Mouse (Mus musculus): Measurements from ENCODE around the gene P4ha2.
"Not testable (repeated sequence)": the region's sequence is repeated elsewhere in the genome, so short reads cannot be mapped to it uniquely, and the experiment has no call there.

The P4ha2 gene

DNA sequence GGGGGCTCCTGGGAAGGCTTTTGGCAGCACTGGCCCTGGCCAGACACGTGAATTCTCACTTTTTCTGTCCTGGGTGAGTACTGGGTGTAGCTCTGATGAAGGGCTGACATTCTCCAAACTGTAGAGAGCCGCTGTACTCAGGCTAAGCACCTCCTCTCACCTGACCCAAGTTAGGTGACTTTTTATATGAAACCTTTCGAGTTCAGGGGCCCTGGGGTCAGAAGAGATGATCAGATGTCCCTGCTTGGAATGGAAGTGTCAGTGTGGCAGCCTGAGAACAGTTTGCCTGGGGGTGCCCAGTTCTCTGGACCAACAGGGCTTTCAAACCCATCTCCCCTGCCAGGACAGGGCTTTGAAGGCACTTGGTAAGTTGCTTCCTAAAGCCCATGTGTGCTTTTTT lies 8.2 kb downstream of the P4ha2 start:
- DNase-seq = no peak

- DNase-seq = peak; percentile 52
These were observed 9.0 kb downstream of the P4ha2 start for GRCm38 (mm10) chr11:54108894-54109293.

DNA sequence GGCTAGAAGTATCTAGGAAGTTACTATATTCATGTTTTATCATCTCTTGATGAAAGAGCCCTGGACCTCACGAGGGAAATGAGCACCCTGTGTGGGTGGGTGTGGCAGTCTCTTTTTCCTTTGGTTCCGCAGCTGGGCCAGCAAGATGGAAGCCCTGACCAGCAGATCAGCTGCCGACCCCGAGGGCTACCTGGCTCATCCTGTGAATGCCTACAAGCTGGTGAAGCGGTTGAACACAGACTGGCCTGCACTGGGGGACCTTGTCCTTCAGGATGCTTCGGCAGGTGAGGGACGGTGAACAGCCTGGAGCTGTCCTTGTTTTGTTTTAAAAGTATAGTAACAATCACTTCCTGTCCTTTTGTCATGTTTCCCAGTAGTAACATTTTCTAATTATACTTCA lies 11.4 kb downstream of the P4ha2 start:
- DNase-seq = no peak

GRCm38 (mm10) chr11:54111976-54112741 lies 12.3 kb downstream of the P4ha2 start:
- peak; percentile 78 for DNase-seq

GRCm38 (mm10) chr11:54112920-54113319 lies 13.0 kb downstream of the P4ha2 start:
- peak; percentile 97 for DNase-seq

DNA sequence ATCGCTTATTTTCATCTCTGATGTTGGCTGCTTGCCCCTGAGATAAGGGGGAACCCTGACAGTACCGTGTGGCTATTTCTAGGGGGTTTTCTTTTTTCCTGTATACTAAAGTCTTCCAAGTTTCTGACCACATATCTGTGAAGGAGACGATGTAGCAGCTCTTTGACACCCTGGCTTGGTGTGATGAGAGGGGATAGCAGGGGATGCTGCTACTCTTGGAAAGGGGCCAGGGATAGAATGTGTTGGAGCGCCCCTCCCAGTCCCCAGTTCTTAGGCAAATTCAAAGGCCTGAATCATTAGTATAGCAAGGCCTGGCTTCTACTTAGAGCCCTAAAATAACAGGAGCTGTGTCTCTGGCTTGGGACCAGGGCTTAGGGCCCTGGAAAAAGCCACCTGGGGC lies 13.5 kb downstream of the P4ha2 start:
- no peak for DNase-seq

- no peak for DNase-seq
These were observed 14.9 kb downstream of the P4ha2 start for GRCm38 (mm10) chr11:54114746-54115145.

- DNase-seq = no peak
These were observed 15.4 kb downstream of the P4ha2 start for GRCm38 (mm10) chr11:54115301-54115700.

- no peak for DNase-seq
These were observed 16.0 kb downstream of the P4ha2 start for GRCm38 (mm10) chr11:54115911-54116310.

DNA sequence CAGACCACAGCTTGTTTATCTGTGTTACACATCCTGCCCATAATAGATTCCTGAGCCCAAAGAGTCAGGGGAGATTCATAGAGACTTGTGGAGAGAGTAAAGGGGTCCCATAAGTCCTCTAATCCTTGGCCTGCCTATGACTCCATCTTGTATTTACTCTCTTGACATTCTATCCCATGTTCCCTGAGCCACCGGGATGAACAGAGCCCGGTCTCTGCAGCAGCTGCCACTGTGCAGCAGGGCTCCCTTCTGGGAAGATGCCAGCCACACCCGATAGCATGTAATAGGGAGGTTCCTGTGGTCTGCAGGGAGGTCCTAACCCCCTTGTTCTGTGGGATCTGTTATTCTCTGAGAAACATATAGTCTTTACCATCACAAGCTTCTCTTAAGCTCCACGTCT lies 16.5 kb downstream of the P4ha2 start:
- DNase-seq = no peak

DNA sequence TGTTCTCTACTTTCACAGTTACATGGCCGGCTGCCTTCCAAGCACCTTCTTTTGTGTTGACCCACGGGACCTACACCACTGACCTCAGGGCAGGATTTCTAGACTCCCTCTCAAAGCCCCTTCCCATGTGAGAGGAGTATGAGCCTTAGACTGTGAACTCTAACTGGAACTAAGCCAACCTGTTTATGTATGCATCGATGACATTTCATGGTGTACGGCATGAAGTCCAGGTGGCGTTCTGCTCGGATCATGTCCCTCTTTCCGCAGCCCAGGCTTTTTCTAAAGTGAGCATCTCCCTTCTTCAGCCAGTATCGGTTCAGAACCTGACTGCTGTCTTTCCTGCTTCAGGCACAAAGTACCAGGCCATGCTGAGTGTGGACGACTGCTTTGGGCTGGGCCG lies 17.2 kb downstream of the P4ha2 start:
- DNase-seq = no peak

DNA sequence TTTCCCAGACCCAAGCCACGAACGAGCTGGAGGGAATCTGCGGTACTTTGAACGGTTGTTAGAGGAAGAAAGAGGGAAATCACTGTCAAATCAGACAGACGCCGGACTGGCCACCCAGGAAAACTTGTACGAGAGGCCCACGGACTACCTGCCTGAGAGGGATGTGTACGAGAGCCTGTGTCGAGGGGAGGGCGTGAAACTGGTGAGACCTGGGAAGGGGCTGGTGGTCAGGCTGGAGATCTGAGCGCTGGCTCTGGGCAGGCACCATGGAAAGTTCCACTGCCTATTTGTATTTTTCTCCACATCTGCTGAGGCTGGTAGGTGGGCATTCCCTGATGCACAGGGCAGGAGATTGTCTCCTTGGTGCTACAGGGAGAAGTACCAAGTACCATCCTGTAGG lies 19.2 kb downstream of the P4ha2 start:
- no peak for DNase-seq

GRCm38 (mm10) chr11:54119740-54120360 lies 20.0 kb downstream of the P4ha2 start:
- no peak for DNase-seq

GRCm38 (mm10) chr11:54122416-54123264 lies 22.7 kb downstream of the P4ha2 start:
- DNase-seq = peak; percentile 73

DNA sequence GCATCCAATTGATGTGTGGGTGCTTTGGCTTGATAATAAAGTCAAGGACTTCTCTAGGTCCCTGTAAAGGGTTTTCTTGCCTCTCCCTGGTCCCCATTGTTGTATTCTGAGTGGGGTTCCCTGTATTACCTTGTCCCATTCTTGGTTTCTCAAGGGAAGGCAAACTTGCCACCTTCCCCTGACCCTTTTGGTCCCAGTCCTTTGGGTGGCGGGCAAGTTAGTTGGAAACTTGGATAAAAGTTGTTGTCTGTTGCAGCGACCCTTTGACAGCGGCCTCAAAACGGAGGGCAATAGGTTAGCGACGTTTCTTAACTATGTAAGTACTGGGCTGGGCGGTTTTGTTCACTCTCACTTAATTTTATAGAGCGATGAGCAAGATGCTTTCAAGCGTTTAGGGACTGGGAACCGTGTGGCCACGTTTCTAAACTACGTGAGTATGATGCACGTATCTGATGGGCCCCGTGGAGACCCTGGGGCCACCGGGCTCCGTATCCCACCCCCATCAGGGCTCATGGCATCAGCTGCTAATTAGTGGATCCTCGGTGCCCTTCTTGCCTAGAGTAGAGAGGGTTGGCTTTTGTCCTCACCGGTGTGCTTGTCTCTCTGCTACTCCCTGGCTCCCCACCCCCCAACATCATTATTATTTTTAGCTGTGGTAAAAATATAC lies 26.2 kb downstream of the P4ha2 start:
- no peak for DNase-seq

- no peak for DNase-seq
These were observed 26.9 kb downstream of the P4ha2 start for GRCm38 (mm10) chr11:54126654-54127374.

GRCm38 (mm10) chr11:54127397-54127796 lies 27.5 kb downstream of the P4ha2 start:
- no peak for DNase-seq

DNA sequence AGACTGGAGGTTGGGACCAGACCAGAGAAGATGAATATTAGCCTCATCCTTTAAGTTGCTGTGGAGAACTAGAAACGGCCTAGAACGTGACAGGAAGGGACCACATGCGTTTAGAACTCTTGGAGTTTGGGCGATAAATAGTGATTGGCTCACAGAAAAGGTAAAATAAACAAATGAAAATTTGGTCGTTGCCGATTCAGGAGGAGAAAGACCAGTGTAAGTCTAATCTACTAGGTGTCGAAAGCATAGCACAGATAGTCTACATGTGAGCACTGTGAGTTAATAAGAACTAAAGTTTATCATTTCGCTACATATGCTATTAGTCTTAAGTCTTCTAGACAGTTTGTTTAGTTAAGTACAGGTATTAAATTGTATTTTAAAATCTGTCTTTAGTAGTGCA lies 30.1 kb downstream of the P4ha2 start:
- no peak for DNase-seq

- DNase-seq = no peak
These were observed 30.8 kb downstream of the P4ha2 start for GRCm38 (mm10) chr11:54130721-54131120.

GRCm38 (mm10) chr11:54132290-54132689 lies 32.4 kb downstream of the P4ha2 start:
- DNase-seq = no peak

GRCm38 (mm10) chr11:54134905-54135304 lies 35.0 kb downstream of the P4ha2 start:
- DNase-seq = no peak

DNA sequence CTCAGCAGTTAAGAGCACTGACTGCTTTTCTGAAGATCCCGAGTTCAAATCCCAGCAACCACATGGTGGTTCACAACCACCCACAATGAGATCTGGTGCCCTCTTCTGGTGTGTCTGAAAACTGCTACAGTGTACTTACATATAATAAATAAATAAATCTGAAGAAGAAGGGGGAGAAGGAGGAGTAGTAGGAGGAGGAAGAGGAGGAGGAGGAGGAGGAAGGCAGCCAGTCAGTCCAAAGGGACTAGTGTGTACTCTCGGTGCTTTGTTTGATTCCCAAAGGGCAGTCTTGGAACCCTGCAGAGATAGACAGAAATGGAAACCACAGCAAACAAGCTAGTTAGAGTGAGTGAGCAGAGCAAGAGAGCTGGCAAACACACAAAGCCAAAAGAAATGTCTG lies 40.3 kb downstream of the P4ha2 start:
- DNase-seq = not testable (repeated sequence)

Measured in lung, postnatal 36 days (tissue).